Mouse (Mus musculus): ENCODE data around the gene Hmga1.

DNA sequence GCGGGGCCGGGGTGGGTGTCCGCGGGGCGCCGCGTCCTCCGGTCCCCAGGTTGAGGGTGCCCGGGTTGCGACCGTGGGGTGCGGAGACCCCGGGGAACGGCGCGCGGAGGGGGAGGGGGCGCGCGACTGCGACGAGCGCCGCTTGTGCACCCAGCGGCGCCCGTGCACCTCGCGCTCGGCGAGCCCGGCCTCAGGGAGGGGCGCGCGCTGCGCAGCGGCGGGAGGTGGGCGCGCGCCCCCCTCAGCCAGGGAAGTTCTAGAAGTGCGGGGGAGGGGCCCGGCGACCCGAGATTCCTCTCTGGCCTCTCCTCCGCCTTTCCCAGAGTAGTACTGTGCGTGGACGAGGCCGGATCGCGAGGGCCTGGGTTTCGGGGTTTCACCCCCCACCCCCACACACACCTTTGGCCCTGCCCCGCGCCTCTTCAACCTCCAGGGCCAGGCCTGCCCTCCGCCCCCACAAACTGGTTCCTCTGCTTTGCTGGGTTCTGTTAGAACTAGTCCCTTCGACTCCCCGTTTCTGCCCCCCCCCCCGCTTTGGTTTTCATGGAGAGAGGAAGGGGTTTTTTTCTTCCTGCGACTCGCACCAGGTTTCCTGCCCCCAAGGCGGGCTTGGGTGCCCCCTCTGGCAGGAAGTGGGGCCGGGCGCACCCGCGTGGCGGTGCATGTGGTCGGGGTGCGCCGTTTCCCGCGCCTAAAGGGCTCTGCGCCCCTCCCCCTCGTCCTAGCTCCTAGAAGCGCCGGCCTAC, 1.1 kb downstream of the Hmga1 start:
- no peak for TF ChIP-seq CTCF (IDR thresholded peaks at IDR 0.05; ENCODE audit: low read depth, low read length)
- no peak for TF ChIP-seq POLR2A (IDR thresholded peaks at IDR 0.05; ENCODE audit: extremely low read depth, insufficient read depth, low read length)
